Mouse (Mus musculus) thymus, adult 2 months (tissue): ENCODE data around the gene Ctsl.

Experiments
- CTCF ChIP-seq: fragments of 200-500 bp; IDR thresholded peaks from 2 replicates; pipeline ENCODE4 v1.5.1; 2012; ENCODE audit warnings: mild to moderate bottlenecking, control low read depth, low read length, moderate library complexity, borderline replicate concordance; ENCODE audit not compliant: control insufficient read depth, poor library complexity, insufficient read depth; ENCODE audit errors: extremely low read depth
- POLR2A ChIP-seq: fragments of 200-500 bp; IDR thresholded peaks from 2 replicates; pipeline ENCODE4 v1.6.1; 2012; ENCODE audit warnings: mild to moderate bottlenecking, low read length, control low read depth, moderate library complexity; ENCODE audit not compliant: control insufficient read depth, poor library complexity, insufficient read depth; ENCODE audit errors: extremely low read depth

DNA sequence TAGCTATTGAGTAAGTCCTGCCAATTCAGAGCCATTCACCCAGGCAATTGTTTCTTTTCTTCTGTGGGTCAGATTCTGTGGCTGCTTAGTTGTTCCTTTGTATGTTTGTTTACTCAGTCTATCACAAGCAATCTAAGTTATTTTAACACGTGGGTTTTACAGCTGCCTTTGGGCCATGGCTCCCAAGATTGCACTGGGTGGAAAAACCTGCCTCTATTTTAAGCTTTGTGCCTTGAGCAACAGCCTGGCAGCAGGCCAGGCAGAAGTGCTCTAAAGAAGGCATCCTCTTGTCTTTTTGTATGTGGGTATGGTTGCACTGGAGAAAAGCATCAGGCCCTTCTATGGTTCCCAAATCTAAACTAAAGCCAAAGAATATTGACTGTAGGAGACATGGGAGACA lies 3.0 kb upstream of the Ctsl start:
- TF ChIP-seq CTCF (no peak), POLR2A (no peak)
